Mouse (Mus musculus): ENCODE data around the gene Taok3.
"Not testable (repeated sequence)": the region's sequence is repeated elsewhere in the genome, so short reads cannot be mapped to it uniquely, and the experiment has no call there.

Gene Taok3

GRCm38 (mm10) chr5:117263566-117263965 lies 143.6 kb downstream of the Taok3 start:
- no peak for DNase-seq (ENCODE audit: low spot score in 2 of 2)

- no peak for DNase-seq (ENCODE audit: low spot score in 2 of 2)
Measured at GRCm38 (mm10) chr5:117264701-117265100, 144.8 kb downstream of the Taok3 start.

- DNase-seq (ENCODE audit: low spot score in 2 of 2): no peak
Measured at GRCm38 (mm10) chr5:117267913-117268312, 148.0 kb downstream of the Taok3 start.

- no peak for DNase-seq (ENCODE audit: low spot score in 2 of 2)
Measured at GRCm38 (mm10) chr5:117268749-117269148, 148.8 kb downstream of the Taok3 start.

- DNase-seq (ENCODE audit: low spot score in 2 of 2): no peak
Measured at GRCm38 (mm10) chr5:117269395-117269794, 149.5 kb downstream of the Taok3 start.

GRCm38 (mm10) chr5:117271945-117272344 lies 152.0 kb downstream of the Taok3 start:
- DNase-seq (ENCODE audit: low spot score in 2 of 2): no peak

GRCm38 (mm10) chr5:117274817-117275216 lies 154.9 kb downstream of the Taok3 start:
- no peak for DNase-seq (ENCODE audit: low spot score in 2 of 2)

GRCm38 (mm10) chr5:117277784-117278183 lies 157.9 kb downstream of the Taok3 start:
- DNase-seq (ENCODE audit: low spot score in 2 of 2): no peak

GRCm38 (mm10) chr5:117278809-117279668 lies 159.1 kb downstream of the Taok3 start:
- no peak for DNase-seq (ENCODE audit: low spot score in 2 of 2)

- DNase-seq (ENCODE audit: low spot score in 2 of 2): no peak
Measured at GRCm38 (mm10) chr5:117279669-117280050, 159.7 kb downstream of the Taok3 start.

GRCm38 (mm10) chr5:117281536-117281935 lies 161.6 kb downstream of the Taok3 start:
- DNase-seq (ENCODE audit: low spot score in 2 of 2): no peak

- no peak for DNase-seq (ENCODE audit: low spot score in 2 of 2)
Measured at GRCm38 (mm10) chr5:117282360-117282759, 162.4 kb downstream of the Taok3 start.

GRCm38 (mm10) chr5:117284029-117284428 lies 164.1 kb downstream of the Taok3 start:
- DNase-seq (ENCODE audit: low spot score in 2 of 2): no peak

GRCm38 (mm10) chr5:117284682-117285081 lies 164.8 kb downstream of the Taok3 start:
- DNase-seq (ENCODE audit: low spot score in 2 of 2): no peak

- no peak for DNase-seq (ENCODE audit: low spot score in 2 of 2)
Measured at GRCm38 (mm10) chr5:117285266-117285665, 165.3 kb downstream of the Taok3 start.

- no peak for DNase-seq (ENCODE audit: low spot score in 2 of 2)
Measured at GRCm38 (mm10) chr5:117286286-117286685, 166.4 kb downstream of the Taok3 start.

GRCm38 (mm10) chr5:117286831-117287822 lies 167.2 kb downstream of the Taok3 start, which contains the start of gene Pebp1:
Pebp1 (minus strand) TSS chr5:117287625.
- peak; percentile 91 to 94 for DNase-seq (ENCODE audit: low spot score in 2 of 2)

GRCm38 (mm10) chr5:117289646-117290045 lies 169.7 kb downstream of the Taok3 start:
- DNase-seq (ENCODE audit: low spot score in 2 of 2): no peak

- DNase-seq (ENCODE audit: low spot score in 2 of 2): no peak
Measured at GRCm38 (mm10) chr5:117290081-117290480, 170.2 kb downstream of the Taok3 start.

- no peak for DNase-seq (ENCODE audit: low spot score in 2 of 2)
Measured at GRCm38 (mm10) chr5:117291312-117291711, 171.4 kb downstream of the Taok3 start.

- DNase-seq (ENCODE audit: low spot score in 2 of 2): no peak
Measured at GRCm38 (mm10) chr5:117292547-117292946, 172.6 kb downstream of the Taok3 start.

GRCm38 (mm10) chr5:117293776-117294175 lies 173.8 kb downstream of the Taok3 start:
- DNase-seq (ENCODE audit: low spot score in 2 of 2): not testable (repeated sequence)
